Mouse (Mus musculus) neural tube, embryonic 12.5 days (tissue): ENCODE data around the gene Hmgb1. TPM values are rescaled to one million over a fixed set of nuclear protein-coding genes. Genes with fewer than 3 reads are reported as not detected.

Source experiments
- ATAC-seq: fragments of 200-750 bp; cut with Nextera tagmentation; 2 replicates; pipeline ENCODE4 v1.8.0; 2017; ENCODE audit warnings: low read depth, mild to moderate bottlenecking, moderate TSS enrichment, moderate library complexity; ENCODE audit not compliant: low FRiP score
- H3K27ac ChIP-seq: fragments of 300-500 bp; sonication (generic); 2 replicates; pipeline ENCODE4 v1.5.1; 2016
- H3K27me3 ChIP-seq: fragments of 300-500 bp; sonication (generic); replicated peaks from 2 replicates; pipeline ENCODE4 v1.6.1; 2016; ENCODE audit warnings: mild to moderate bottlenecking
- H3K36me3 ChIP-seq: fragments of 300-500 bp; sonication (generic); 2 replicates; pipeline ENCODE4 v1.6.1; 2016; ENCODE audit warnings: mild to moderate bottlenecking
- H3K4me1 ChIP-seq: fragments of 300-500 bp; sonication (generic); 2 replicates; pipeline ENCODE4 v1.6.1; 2016
- H3K4me2 ChIP-seq: fragments of 300-500 bp; sonication (generic); replicated peaks from 2 replicates; pipeline ENCODE4 v1.6.1; 2016; ENCODE audit warnings: mild to moderate bottlenecking
- H3K4me3 ChIP-seq: fragments of 300-500 bp; sonication (generic); 2 replicates; pipeline ENCODE4 v1.5.1; 2016
- H3K9ac ChIP-seq: fragments of 300-500 bp; sonication (generic); 2 replicates; pipeline ENCODE4 v1.6.1; 2016; ENCODE audit warnings: mild to moderate bottlenecking
- H3K9me3 ChIP-seq: fragments of 300-500 bp; sonication (generic); 2 replicates; pipeline ENCODE4 v1.6.1; 2016; ENCODE audit warnings: mild to moderate bottlenecking
- WGBS: fragments of 180-500 bp; shearing (Covaris S2); methylation state at CpG from one replicate; pipeline ENCODE4 v1.1.7; 2016; 5-methylcytosine and 5-hydroxymethylcytosine counted together
- polyA plus RNA-seq: library from polyadenylated mRNA; unstranded; fragments of >200 nt; fragmentation: Nextera tagmentation; extraction: Ambion mirVana; gene quantifications from 2 replicates; pipeline ENCODE4 v1.2.1, GENCODE M21; 2016

Gene Hmgb1
- polyA plus RNA-seq, 1 experiment from 2014 or later: 1,312 TPM

GRCm38 (mm10) chr5:149089860-149090259 lies 94.4 kb downstream of the Hmgb1 start:
- Histone ChIP-seq H3K4me1 (no peaks in the 10 kb centered on the region), H3K9me3 (no peaks in the 10 kb centered on the region), H3K4me2 (no peak overlapping the region), H3K27ac (no peak overlapping the region), H3K4me3 (no peak overlapping the region), H3K9ac (no peak overlapping the region), H3K27me3 (no peaks in the 10 kb centered on the region), H3K36me3 (no peaks in the 10 kb centered on the region)
- ATAC-seq: no peak
- 89% methylated on average over 2 of the region's 2 CpGs for WGBS

GRCm38 (mm10) chr5:149089456-149089855 lies 94.8 kb downstream of the Hmgb1 start:
- Histone ChIP-seq H3K27ac (no peak overlapping the region), H3K4me2 (no peak overlapping the region), H3K27me3 (no peaks in the 10 kb centered on the region), H3K4me3 (no peak overlapping the region), H3K9ac (no peak overlapping the region), H3K9me3 (no peaks in the 10 kb centered on the region), H3K4me1 (no peaks in the 10 kb centered on the region), H3K36me3 (no peaks in the 10 kb centered on the region)
- no peak for ATAC-seq
- 89% methylated on average over 5 of the region's 5 CpGs for WGBS

GRCm38 (mm10) chr5:149088891-149089290 lies 95.4 kb downstream of the Hmgb1 start:
- no peaks in the 10 kb centered on the region for H3K9me3 ChIP-seq
- H3K27ac ChIP-seq: no peak overlapping the region
- no peaks in the 10 kb centered on the region for H3K4me1 ChIP-seq
- H3K4me2 ChIP-seq: no peak overlapping the region
- H3K27me3 ChIP-seq: no peaks in the 10 kb centered on the region
- H3K4me3 ChIP-seq: no peak overlapping the region
- no peak overlapping the region for H3K9ac ChIP-seq
- no peak for ATAC-seq
- no peaks in the 10 kb centered on the region for H3K36me3 ChIP-seq
- 83% methylated on average over 6 of the region's 6 CpGs for WGBS

- WGBS: 85% methylated on average over 3 of the region's 3 CpGs
- no peak overlapping the region for H3K4me3 ChIP-seq
- H3K9ac ChIP-seq: no peak overlapping the region
- H3K36me3 ChIP-seq: no peaks in the 10 kb centered on the region
- no peaks in the 10 kb centered on the region for H3K27me3 ChIP-seq
- H3K27ac ChIP-seq: no peak overlapping the region
- H3K4me2 ChIP-seq: no peak overlapping the region
- no peaks in the 10 kb centered on the region for H3K9me3 ChIP-seq
- no peaks in the 10 kb centered on the region for H3K4me1 ChIP-seq
- ATAC-seq: no peak
These were observed 96.1 kb downstream of the Hmgb1 start for GRCm38 (mm10) chr5:149088149-149088548.

- no peak overlapping the region for H3K9ac ChIP-seq
- no peak overlapping the region for H3K27ac ChIP-seq
- no peaks in the 10 kb centered on the region for H3K9me3 ChIP-seq
- ATAC-seq: no peak
- no peaks in the 10 kb centered on the region for H3K27me3 ChIP-seq
- H3K4me2 ChIP-seq: no peak overlapping the region
- no peaks in the 10 kb centered on the region for H3K36me3 ChIP-seq
- H3K4me1 ChIP-seq: no peaks in the 10 kb centered on the region
- no peak overlapping the region for H3K4me3 ChIP-seq
- WGBS: 91% methylated on average over 10 of the region's 10 CpGs
These were observed 97.7 kb downstream of the Hmgb1 start for GRCm38 (mm10) chr5:149086382-149087244.

GRCm38 (mm10) chr5:149080466-149080865 lies 103.8 kb downstream of the Hmgb1 start:
- Histone ChIP-seq H3K4me2 (no peak overlapping the region), H3K4me3 (no peak overlapping the region), H3K9me3 (no peaks in the 10 kb centered on the region), H3K36me3 (no peaks in the 10 kb centered on the region), H3K9ac (no peak overlapping the region), H3K27ac (no peak overlapping the region), H3K27me3 (no peaks in the 10 kb centered on the region), H3K4me1 (no peaks in the 10 kb centered on the region; the same call in 1 of the 2 replicates)
- 96% methylated on average over 8 of the region's 8 CpGs for WGBS
- no peak for ATAC-seq

- ATAC-seq: no peak
- no peak overlapping the region for H3K4me2 ChIP-seq
- 50% methylated on average over 7 of the region's 7 CpGs for WGBS
- H3K36me3 ChIP-seq: no peaks in the 10 kb centered on the region
- no peaks in the 10 kb centered on the region; the same call in 1 of the 2 replicates for H3K4me1 ChIP-seq
- no peaks in the 10 kb centered on the region for H3K27me3 ChIP-seq
- no peak overlapping the region for H3K27ac ChIP-seq
- no peaks in the 10 kb centered on the region for H3K9me3 ChIP-seq
- no peak overlapping the region for H3K9ac ChIP-seq
- H3K4me3 ChIP-seq: no peak overlapping the region
These were observed 104.5 kb downstream of the Hmgb1 start for GRCm38 (mm10) chr5:149079758-149080150.

GRCm38 (mm10) chr5:149079018-149079757 lies 105.1 kb downstream of the Hmgb1 start:
- ATAC-seq: no peak
- H3K27ac ChIP-seq: no peak overlapping the region
- no peak overlapping the region for H3K4me3 ChIP-seq
- H3K4me2 ChIP-seq: no peak overlapping the region
- no peaks in the 10 kb centered on the region for H3K9me3 ChIP-seq
- 27% methylated on average over 18 of the region's 18 CpGs for WGBS
- H3K27me3 ChIP-seq: no peaks in the 10 kb centered on the region
- no peaks in the 10 kb centered on the region for H3K36me3 ChIP-seq
- no peak overlapping the region for H3K9ac ChIP-seq
- no peaks in the 10 kb centered on the region; the same call in 1 of the 2 replicates for H3K4me1 ChIP-seq

- Histone ChIP-seq H3K4me3 (no peak overlapping the region), H3K4me2 (no peak overlapping the region), H3K27me3 (no peaks in the 10 kb centered on the region), H3K9ac (no peak overlapping the region), H3K27ac (no peak overlapping the region), H3K36me3 (no peaks in the 10 kb centered on the region), H3K9me3 (no peaks in the 10 kb centered on the region), H3K4me1 (no peaks in the 10 kb centered on the region; the same call in 1 of the 2 replicates)
- no peak for ATAC-seq
- 91% methylated on average over 8 of the region's 8 CpGs for WGBS
These were observed 107.2 kb downstream of the Hmgb1 start for GRCm38 (mm10) chr5:149077136-149077535.

GRCm38 (mm10) chr5:149071546-149071945 lies 112.7 kb downstream of the Hmgb1 start:
- Histone ChIP-seq H3K9ac (no peak overlapping the region), H3K27me3 (no peaks in the 10 kb centered on the region), H3K27ac (no peak overlapping the region), H3K4me2 (no peak overlapping the region), H3K4me1 (no peaks in the 10 kb centered on the region), H3K36me3 (no peaks in the 10 kb centered on the region), H3K9me3 (no peaks in the 10 kb centered on the region), H3K4me3 (no peak overlapping the region)
- no peak for ATAC-seq
- WGBS: 97% methylated on average over 5 of the region's 5 CpGs

- H3K4me3 ChIP-seq: no peak overlapping the region
- no peaks in the 10 kb centered on the region for H3K27me3 ChIP-seq
- WGBS: 96% methylated on average over 10 of the region's 10 CpGs
- no peak overlapping the region for H3K9ac ChIP-seq
- no peaks in the 10 kb centered on the region for H3K36me3 ChIP-seq
- ATAC-seq: no peak
- H3K4me1 ChIP-seq: no peaks in the 10 kb centered on the region
- no peak overlapping the region for H3K27ac ChIP-seq
- H3K9me3 ChIP-seq: no peaks in the 10 kb centered on the region
- no peak overlapping the region for H3K4me2 ChIP-seq
These were observed 115.5 kb downstream of the Hmgb1 start for GRCm38 (mm10) chr5:149068745-149069144.

GRCm38 (mm10) chr5:149068247-149068740 lies 116.0 kb downstream of the Hmgb1 start:
- 92% methylated on average over 17 of the region's 17 CpGs for WGBS
- no peaks in the 10 kb centered on the region for H3K27me3 ChIP-seq
- H3K9me3 ChIP-seq: no peaks in the 10 kb centered on the region
- no peak overlapping the region for H3K9ac ChIP-seq
- no peak overlapping the region for H3K4me3 ChIP-seq
- no peak overlapping the region for H3K4me2 ChIP-seq
- H3K36me3 ChIP-seq: no peaks in the 10 kb centered on the region
- H3K27ac ChIP-seq: no peak overlapping the region
- no peak for ATAC-seq
- H3K4me1 ChIP-seq: no peaks in the 10 kb centered on the region
